Mouse (Mus musculus): ENCODE measurements around the gene Fkbp9.

DNA sequence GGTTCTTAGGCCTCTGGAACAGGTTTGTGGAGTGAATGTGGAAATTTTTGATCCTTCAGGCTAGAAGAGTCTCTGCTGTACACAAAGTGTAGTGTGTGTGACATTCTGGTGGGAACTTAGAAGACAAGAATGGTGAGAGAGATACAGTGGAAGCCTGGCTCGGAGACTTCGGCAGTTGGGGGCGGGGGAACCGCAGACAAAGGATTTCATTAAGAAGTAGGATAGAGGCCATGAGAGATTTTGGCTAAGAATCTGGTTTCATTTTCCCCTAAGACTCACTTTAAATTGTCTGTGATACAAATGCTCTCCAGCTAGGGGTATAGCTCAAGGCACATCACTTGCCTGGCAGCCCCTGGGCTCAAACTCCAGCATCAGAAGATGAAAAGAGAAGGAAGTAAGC lies 26.8 kb upstream of the Fkbp9 start:
- no peak for TF ChIP-seq CHD2 (IDR thresholded peaks at IDR 0.05; ENCODE audit: low read depth, low read length)
- TF ChIP-seq ZNF384 (IDR thresholded peaks at IDR 0.05; ENCODE audit: low read depth, low read length) = no peak
- no peak for TF ChIP-seq ZC3H11A (IDR thresholded peaks at IDR 0.05; ENCODE audit: borderline replicate concordance, low read depth, low read length)

Measured in ES-E14 (cell line).